Mouse (Mus musculus) fat pad, adult 2 months (tissue): ENCODE measurements at regions not wholly inside any gene's neighbourhood (a gene's known extent, or its start where the extent isn't known, plus 50 kb on each side); places are given as distances from the start of the nearest gene placed in this dataset.
A peak's percentile ranks its signal among the peaks of the same experiment; 100 is the strongest.

ENCODE experiments used
- DNase-seq: peaks from one replicate; pipeline ENCODE4 v3.0.0-alpha.2; 2011; ENCODE audit warnings: low read depth, low spot score; ENCODE audit errors: extremely low read depth

DNA sequence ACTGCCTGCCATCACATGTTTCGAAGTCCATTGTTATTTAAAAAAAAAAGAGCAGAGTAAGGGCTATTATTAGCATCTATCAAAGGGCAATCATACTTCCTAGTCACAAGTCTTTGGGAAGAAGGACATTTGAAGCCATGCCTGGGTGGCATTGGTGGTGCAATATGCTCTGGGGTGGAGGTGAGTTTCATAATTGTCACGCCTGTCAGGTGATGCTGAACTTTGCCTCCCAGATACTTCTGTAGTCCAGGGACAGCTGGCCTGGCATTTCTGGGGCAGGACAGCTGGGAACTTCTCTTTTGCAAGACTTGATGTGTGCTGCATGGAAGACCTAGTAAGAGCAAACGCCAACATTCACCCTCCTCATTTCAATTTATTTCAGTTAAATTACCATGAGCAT lies 161.0 kb upstream of the Jun start:
- DNase-seq, result no peak

DNA sequence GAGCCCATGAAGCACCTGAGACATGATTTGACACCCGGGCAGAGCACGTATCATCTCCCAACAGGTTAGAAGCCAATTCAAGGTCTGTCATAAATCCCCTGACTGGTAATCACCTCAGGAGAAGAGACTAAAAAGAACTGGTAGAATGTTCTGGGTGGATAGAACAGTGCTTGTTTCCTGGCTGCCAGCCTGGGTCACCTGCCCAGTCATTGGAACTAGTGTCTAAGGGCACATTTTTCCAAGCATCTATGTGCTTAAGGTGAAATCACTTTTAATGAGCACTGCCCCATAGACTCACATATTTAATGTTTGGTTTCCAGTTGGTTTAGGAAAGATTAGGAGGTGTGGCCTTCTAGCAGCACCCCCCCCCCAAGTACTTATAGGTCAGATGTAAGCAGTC lies 162.0 kb upstream of the Jun start:
- DNase-seq, result no peak

DNA sequence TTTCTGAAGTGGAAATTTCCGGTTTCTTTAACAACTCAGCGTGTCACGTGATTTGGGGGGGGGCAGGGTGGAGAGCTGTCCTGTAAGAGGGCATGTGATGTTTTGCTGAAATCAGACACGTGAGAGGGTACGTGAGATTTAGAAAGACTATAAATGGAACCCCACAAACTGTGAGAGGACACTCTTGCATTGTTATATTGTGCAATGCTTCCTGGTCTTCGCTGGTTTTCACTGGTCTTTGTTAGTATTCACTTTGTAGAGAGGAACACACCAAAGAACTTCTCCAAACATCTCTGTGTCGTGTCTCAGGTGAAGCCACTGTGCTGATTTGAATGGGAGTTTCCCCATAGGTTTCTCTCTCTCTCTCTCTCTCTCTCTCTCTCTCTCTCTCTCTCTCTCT lies 163.2 kb upstream of the Jun start:
- no peak for DNase-seq

DNA sequence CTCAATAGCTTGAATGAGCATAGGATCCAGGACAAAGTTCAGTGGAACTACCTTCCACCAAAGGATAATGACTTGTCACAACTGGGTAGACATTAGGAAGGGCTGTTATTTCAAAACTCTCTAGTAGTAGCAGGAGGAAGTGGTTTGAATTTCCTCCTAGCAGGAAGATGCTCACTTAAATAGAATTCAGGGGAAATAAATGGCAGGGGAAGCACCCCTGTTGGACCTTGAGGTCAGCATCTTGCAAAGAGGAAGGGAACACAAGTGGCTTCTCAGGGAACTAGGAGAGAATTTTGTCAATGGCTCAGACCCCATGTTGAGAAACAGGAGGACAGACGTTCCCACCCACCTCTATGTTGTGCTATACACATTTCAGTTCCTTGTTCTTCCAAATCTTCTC lies 178.4 kb upstream of the Jun start:
- no peak for DNase-seq

DNA sequence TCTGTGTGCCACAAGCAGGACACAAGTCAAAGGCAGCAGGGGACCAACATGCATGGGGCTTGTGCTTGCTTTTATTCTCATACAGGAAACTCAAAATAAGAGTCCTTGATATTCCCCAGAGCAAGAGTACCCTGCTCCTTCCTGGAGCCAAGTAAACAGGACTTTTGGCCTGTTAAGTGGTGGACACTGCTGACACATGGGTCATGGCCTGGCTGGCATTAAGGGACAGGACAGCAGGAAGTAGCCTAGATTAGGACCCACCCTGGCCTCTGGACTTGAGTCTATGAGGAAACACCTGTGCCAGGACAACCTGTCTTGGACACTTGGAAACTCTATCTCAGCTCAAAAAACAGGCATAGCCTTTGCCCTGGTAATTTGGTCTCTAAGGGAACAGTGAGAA lies 181.0 kb upstream of the Jun start:
- DNase-seq, result no peak

DNA sequence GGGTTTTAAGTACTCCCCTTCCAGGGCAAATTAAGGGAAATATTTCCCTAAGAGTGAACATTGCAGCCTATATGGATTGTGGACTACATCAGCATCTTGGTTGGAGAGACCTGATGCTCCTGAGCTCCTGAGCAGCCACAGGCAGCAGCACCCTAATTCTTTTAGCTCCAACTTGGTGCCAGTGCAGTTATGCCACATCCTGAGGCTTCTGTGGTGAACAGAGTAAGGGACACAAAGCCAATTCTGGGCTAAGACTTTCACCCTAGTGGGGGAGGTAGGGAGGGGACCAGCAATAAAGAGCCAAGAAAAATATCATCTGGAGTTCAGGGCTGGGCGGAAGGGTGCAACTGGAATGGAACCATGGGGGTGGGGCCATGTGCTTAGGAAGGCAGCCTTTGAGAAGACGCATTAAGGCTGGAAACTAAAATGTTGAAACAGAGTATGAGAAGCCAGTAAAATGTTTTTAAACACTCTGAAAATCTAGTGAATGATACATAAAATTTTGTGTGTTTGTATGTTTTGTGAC lies 182.1 kb upstream of the Jun start:
- no peak for DNase-seq

DNA sequence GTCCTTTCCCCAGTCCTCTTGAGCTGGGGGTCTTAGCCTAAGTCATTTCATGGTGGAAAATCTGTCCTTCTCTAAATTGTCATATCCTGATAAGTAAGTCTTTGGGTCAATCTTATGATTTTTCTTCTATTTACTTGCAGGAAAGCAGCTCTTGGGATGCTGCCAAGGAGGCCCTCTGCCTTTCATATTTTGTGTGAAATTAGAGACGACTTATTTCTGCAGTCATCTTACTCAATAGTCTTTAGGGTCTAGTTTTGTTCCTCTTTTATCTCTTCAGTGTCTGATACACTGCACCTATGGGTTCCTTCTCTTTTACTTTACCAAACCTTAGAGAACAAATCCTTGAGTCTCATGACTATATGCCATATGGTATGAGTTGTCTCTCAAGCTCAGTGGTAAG lies 196.0 kb upstream of the Jun start:
- DNase-seq, result no peak

DNA sequence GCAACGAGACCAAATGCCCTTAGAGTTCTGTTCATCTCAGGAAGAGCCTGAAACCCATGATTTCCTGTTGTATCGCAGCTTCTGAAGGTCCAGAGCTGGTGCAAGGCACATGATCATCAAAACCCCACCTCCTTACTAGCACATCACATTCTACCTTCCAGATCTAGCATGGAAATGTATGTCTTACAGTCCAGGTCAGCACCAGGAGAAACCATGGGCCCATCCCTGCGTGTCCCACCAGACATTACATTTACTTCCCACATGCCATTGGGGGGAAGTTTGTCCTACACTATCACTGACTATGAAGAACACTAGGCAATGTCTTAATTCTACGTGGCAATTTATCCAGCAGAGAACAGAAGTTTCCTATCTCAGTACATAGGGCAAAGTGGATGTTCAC lies 197.0 kb upstream of the Jun start:
- no peak for DNase-seq

DNA sequence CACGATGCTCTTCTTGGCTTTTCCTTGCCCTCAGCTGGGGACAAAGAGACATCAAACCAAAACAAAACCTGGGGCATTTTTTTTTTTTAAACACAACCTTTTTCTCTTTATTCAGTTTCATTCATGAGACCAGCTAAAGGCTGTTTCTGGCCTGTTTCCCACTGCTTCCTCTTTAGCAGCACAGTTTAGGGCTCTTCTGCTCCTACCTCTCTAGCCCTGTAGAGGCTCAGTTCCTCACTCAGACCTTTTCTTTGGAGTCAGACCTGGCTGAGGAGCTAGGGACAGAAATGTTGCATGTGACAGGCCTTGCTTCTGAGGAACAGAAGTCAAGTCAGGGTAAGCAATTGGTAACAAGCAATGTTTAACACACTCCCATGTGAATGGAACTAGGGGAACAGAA lies 198.1 kb upstream of the Jun start:
- no peak for DNase-seq

DNA sequence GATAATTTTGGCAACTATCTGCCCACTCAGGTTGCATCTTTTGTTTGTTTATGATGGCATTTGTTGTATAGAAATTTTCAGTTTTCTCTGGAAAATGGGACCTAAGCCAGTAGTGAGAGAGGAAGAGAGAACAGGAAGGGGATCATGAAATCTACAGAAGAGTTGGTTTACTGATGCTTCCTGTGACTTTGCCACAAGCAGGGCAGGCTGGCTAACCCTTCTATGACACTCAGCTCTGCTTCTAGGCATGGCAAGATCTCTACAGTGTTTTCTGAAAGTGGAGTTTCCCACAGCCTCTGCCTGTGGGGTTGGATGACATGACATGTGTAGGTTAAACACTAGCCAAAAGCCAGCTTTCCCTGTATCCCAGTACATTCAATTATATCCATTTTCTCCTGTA lies 217.7 kb upstream of the Jun start:
- DNase-seq, result no peak

DNA sequence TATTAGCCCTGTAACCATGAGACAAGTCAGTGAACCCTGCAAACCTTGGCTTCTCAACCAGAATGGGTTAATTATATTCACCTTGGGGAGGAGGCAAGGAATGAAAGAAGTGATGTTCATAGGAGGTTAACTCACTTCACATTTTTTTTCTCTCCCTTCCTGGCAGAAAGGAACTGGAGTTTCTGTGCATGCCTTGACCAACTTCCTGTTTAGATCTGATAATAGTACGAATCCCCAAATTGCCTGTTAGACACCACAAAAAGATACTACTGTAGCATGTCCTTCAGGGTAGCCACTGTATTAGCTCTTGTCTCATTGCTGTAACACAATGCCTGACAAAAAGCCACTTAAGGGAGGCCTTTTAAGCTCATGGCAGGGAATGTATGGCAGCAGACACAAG lies 218.4 kb upstream of the Jun start:
- no peak for DNase-seq

DNA sequence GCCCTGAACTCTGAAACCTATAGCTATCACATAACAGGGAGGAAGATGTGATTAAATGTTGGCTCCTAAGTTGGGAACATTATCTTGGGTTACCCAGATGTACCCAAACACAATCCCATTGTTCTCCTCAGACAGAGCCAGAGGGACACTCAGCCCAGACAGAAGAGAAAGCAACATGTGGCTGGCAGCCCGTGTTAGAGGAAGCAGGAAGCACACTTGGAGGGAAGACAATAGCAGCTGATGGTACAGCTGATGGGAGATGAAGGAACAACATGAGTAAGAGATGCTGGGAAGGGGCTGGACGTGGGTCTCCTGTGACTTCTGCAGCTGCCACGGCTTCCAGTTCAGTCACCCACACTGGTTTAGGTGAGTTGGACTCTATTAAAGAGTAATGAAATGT lies 224.2 kb upstream of the Jun start:
- DNase-seq, result no peak

DNA sequence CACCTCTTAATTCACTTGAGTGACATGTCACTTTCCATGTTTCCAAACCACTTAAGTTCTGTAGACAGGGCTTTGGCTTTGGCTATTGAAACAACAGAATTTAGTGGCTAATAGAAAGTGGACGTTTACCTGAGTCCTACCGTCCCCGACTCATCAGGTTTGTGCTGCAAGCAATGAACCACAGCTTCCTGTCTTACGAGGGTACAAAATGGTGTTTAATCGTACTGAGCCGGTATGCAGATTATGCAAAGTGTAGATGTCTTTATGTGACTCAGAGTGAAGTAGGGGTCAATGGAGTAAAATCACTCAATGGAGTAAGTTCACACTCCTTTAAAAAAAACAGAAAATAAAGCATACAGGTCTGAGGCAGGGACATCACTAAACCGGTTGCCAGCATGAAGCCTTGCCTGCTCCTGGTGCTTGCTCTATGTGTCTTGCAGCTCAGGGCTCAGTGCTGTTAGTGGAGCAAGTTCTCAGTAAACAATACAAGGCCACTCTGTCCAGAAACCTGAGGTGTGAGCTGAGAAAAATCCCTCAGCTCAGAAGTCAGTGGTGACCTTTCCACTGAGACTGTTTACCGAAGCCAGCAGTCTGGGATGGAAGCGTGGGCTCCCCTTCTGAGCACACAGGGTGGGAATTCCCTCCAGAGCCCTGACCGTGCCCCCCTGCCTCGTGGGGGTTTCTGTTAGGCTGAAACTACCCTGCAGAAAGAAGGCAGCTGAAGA lies 226.1 kb upstream of the Jun start:
- DNase-seq, result no peak

DNA sequence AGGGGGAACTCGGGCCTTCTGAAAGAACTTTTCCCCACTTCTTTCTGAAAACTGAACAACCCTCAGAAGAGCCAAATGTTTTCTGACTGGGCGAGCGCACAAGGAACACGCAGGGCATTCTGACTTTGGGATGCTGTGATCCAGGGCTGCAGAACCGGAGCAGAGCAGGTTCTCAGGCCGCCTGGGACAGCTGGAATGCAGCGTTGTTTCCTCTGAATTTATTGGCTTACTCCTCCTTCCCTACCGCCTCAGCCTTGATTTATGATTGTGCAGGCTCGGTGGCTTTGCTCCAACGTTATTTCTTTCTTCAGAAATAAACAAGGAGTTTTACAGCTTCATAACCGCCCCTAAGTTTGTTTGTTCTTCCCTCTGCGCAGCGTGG lies 226.7 kb upstream of the Jun start:
- no peak for DNase-seq

DNA sequence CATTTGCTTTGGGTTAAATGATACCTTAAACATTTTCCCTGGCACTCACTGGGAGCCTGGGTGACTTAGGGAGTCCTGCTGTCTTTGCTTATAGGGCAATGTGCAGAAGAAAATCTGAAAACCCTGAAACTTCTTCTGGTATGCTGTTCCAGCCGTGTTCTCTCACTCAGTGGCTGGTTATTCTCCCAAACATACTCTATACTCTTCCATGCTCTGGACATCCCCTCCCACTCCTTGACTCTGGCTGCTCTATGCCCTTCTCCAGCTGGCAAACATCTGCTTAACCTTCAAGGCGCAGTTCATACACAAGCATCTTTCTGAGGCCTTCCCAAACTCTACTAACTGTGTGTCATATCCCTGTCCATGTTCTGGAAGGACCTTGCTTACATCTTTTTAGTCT lies 227.2 kb upstream of the Jun start:
- no peak for DNase-seq

DNA sequence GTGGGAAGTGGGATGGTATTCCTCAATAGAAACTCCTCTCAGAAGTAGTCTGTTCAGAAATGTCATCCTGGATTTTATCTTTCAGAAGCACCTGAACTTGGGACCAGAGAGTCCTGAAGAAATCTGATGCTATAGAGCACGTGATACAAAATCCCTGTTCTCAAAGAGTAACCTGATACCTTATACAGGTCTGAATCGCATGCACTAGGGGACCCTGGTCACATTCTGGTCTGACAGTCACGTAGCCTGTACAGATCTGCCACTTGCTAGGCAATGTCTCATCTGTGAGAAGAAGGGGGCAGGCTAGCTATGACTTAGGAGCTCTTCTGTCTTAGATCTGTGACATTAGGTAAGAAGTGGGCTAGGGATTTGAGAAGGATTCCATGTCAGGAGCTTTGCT lies 230.1 kb upstream of the Jun start:
- DNase-seq, result no peak

DNA sequence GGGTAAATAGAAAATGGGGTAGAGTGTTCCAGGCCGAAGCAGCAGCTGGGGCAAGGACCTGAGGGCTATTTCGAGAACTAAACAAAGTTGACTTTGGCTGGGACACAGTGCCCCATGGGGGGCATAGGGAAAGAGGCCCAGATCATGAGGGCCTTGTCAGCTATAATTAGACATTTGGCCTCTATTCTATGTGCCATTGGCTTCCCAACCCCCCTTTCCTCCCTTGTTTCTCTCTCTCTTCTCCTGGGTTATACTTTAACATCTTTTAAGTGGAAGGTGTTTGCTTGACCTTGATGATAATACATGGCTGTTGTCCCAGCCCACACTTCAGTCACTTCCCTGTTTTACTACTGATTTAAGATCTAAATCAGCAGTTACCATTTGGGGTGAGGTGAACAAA lies 231.8 kb upstream of the Jun start:
- no peak for DNase-seq

DNA sequence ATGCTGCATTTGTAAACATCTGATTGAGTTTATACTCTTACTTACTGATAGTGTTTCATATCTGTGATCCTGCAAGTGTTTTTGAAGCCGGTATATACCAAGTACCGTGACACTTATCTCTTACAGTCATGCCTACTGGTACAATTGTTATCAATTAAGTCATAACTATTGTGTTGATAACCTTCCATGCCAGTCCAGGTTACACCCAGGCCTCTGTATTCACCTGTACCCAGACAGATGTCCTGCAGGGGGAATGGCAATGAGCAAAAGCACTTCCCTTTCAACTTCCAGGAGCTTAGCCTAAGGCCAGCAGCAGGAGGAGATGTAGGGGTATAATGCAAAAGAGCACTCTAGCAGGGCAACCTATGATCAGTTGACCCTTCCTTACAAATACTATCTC lies 232.2 kb upstream of the Jun start:
- no peak for DNase-seq

DNA sequence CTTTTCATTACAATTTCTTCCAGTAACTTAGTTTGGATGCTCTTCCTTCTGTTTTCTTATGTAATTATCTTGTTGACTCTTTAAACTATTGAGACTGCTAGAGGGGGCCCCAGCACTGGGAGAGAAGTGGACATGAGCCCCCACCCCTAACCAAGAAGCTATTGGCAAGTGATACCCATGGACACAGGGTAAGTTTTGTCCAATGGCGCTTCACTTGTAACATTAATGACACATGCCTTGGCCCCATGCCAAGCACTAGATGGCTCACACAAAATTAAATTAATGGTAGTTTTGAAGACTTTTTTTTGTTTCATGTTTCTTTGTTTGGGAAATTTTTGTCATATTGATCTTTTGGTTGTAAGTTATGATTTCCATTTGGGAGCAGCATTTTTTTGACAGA lies 232.7 kb upstream of the Jun start:
- no peak for DNase-seq

DNA sequence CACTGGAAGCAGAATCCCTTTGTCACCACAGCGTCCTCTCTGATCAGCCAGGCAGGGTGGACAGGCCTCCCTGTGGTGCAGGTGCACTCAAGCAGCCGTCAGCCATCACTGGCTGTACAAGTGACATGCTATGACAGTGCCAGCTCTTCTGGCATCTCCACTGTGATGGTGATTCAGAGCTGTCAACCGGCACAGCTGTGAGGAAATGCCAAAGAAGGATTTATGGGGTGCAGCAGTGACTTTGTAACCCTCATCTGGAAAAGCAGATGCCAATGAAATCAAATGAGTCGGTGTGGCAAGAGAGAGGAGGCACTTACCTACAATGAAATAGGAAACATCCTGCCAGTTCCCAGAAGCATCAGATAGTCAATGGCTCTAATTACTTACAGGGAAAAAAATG lies 238.3 kb upstream of the Jun start:
- DNase-seq, result peak; percentile 58

DNA sequence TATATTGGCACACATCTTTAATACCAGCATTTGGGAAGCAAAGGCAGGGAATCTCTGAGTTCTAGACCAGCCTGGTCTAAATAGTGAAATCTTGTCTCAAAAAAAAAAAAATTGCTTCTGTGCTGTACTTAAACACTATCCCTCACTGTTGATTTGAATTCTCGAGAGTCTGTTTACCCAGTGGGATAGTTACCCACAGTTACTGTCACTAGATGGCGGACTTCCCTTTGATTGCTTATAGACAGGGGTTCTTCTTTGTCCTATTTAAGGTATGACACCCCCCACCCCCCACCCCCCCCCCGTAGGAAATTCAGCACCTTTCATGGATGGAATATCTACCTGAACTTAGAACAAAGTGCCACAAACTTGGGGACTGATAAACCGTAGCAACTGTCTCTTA lies 242.1 kb upstream of the Jun start:
- DNase-seq, result no peak

DNA sequence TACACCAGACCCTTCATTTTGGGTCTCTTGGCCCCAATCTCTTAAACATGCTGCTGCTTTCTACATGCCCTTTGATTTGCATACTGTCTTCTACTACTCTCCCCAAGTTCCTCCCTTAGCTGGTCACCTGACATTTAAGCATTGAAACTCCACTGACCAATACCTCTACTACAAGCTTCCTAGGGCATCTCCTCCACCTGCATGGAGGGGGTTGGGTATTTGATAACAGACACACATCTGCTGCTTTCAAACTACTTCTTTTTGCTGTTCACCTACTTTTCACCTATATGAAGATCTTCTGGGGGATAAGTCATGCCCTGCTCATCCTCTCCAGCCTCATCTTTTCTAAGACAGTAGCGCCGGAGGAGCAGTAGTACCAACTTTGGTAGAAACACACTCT lies 249.9 kb upstream of the Jun start:
- no peak for DNase-seq

DNA sequence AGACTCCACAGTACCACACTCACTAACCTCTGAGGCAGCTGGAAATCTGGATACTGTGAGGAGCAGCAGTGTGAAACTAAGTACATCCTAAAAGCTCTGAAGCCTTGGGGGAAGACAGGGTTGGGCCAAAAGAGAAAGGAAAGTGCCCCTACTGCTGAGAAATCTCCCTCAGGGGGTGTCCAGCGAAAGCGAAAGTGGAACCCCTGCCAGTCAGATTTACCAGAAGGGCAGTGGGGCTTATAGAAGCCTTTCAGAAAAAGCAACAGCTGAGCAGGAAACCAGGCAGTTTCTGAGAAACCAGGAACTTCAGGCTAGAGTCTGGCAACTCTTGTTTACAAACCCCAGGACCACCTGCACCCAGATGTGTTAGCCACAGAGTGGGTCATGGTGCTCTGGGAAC lies 251.3 kb upstream of the Jun start:
- no peak for DNase-seq

DNA sequence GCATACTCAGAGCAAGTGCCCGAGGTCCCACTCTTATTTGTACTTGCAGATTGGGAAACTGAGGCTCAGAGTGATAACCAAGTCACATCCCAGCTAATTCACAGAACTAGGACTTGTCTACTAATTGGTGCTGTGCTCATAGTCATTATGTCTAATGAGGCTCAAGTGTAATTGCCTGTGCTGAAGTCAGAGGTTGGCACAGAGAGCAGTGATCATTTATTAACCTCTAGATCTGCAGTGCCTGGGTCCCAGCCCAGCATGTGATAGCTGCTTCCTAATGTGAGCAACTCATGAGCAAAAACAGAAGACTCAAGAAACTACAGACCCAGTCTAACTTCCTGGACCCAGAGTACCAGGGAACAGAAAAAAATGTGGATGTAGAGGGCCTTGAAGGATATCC lies 252.0 kb upstream of the Jun start:
- no peak for DNase-seq
